Mouse (Mus musculus) right cerebral cortex, postnatal 36 days (tissue): ENCODE measurements around the gene Ypel4.

Experiments used
- DNase-seq, 2 experiments: peaks; one replicate each; pipeline ENCODE4 v3.0.0; 2022; ENCODE audit warnings: low spot score in 2 of 2, mixed read lengths in 1 of 2

Ypel4 gene

DNA sequence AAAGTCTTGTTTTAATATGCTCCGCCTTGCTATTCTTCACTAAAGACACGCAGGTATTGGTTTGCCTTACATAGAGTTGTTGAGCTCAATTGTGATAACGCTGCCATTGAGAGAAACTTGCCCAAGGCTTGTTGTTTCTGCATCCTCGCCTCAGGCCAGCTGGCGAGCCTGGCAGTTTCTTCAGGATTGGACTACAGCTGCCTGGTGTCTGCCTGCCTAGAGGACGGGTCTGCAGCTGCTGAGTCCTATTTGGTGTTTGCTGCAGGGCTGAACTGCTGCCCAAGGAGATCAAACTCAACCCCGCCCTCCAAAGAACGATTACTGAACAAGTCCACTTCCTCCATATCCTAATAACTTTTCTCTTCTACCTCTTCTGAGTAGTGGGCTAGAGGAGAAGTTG lies 26.9 kb downstream of the Ypel4 start:
- DNase-seq = no peak

GRCm38 (mm10) chr2:84761309-84761708 lies 27.5 kb downstream of the Ypel4 start:
- DNase-seq = no peak

GRCm38 (mm10) chr2:84761840-84762239 lies 28.0 kb downstream of the Ypel4 start:
- no peak for DNase-seq

DNA sequence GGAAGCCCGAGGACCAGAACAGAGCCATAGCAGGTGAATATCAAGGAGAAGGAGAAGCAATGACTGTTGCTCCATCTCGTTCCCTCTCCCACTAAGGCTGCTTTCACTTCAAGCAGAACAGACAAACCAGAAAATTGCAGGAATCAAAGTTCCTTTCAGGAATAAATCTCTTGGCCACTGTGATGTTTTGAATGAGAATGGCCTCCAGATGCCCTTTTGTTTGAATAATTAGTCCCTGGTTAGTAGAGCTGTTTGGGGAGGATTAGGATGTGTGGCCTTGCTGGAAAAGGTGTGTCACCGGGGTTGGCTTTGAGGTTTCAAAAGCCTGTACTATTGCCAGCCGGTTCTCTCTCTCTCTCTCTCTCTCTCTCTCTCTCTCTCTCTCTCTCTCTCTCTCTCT lies 28.4 kb downstream of the Ypel4 start:
- DNase-seq = no peak

DNA sequence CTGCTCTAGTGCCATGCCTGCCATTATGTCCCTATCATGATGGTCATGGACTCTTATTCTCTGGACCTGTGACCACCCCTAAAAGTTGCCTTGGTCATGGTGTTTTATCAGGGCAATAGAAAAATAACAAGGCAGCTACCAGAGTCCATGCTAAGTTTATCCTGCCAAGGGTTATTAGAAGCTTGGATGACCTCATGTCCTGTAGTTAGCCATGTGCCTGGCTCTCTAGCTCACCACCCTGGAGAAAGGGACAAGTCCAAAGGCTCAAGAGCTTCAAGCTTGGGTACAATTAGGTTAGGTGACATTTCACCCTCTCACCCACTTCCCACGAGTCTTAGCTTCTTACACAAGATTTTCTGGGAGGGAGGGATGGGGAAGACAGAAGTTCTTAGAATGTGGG lies 29.0 kb downstream of the Ypel4 start:
- no peak for DNase-seq

GRCm38 (mm10) chr2:84770501-84770900 lies 36.6 kb downstream of the Ypel4 start:
- DNase-seq = no peak

DNA sequence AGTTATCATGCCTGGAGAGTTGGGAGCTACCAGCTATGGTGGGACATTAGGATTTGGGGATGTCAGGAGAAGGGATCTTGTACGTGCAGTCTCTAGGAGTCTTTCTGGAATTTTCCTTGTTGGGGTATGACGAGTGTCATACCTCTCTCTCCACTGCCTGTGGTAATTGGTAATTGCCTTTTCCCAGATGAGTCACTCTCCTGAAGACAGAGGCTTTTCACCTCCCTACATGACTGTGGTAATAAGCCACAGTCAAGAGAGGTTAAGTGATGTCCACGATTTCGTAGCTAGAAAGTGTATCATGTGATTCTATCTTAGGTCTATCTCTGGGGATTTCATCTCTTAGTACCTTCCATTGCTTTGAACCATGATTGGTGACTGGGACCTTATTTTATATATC lies 38.6 kb downstream of the Ypel4 start:
- no peak for DNase-seq

DNA sequence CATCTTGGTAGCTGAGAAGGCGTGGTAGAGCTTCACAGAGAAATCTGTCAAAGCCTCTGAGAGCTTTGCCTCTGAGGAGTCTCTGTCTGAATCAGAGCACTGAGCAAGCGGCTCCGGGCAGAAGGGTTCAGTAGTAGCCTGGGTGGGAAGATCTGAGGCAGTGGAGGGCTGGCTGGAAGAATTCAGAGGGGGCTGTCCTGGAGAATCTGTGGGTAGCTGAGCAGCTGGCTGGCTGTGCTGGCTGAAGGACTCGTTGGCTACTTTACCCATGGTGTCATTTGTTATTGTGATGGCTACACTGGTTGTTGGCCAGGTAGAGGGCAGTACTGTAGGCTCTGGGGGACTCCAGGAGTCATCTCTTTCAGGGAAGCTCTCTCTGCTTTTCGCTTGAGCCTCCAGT lies 39.3 kb downstream of the Ypel4 start:
- no peak for DNase-seq

- DNase-seq = peak in 1 of 2 experiments; percentile 2
Observed at GRCm38 (mm10) chr2:84774751-84775150, 40.9 kb downstream of the Ypel4 start.

GRCm38 (mm10) chr2:84775241-84775640 lies 41.4 kb downstream of the Ypel4 start, which contains the start of gene Serping1:
TSS of gene Serping1 (minus strand) at chr2:84775444.
- no peak for DNase-seq

DNA sequence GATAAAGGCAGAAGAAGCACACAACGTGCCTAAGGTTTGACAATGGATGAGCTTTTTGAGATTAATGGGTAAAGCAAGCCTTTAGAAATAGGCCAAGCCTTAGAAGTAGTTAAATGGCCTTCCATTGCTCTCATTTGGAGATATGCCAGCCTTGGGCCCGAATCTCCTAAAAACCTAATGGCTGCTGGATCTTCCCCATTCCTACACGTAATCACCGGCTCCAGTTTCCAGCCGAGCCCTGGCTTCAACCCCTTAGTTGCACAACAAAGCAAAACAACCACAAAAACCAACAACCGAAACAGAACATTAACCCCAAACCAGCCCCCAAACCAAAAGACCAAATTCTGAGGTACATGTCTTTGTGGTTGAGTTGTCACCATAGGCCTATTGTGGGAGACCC lies 41.8 kb downstream of the Ypel4 start:
- no peak for DNase-seq

DNA sequence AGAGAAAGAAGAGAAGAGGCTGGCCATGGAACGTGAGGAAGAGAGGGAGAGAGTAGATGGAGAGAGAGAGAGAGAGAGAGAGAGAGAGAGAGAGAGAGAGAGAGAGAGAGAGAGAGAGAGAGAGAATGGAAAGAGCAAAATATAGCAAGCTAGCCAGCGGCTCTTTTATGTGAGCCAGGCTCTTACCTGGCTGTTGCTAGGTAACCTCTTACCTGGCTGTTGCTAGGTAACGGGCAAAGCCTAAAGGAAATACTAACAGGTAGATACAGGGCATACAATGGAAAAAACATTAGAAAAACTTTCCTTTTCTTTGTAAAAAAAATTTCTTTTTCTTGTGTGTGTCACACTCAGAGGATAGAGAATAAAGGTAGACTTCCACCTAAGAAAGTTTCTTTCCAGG lies 43.8 kb downstream of the Ypel4 start:
- no peak for DNase-seq

- no peak for DNase-seq
Observed at GRCm38 (mm10) chr2:84779210-84779609, 45.4 kb downstream of the Ypel4 start.

DNA sequence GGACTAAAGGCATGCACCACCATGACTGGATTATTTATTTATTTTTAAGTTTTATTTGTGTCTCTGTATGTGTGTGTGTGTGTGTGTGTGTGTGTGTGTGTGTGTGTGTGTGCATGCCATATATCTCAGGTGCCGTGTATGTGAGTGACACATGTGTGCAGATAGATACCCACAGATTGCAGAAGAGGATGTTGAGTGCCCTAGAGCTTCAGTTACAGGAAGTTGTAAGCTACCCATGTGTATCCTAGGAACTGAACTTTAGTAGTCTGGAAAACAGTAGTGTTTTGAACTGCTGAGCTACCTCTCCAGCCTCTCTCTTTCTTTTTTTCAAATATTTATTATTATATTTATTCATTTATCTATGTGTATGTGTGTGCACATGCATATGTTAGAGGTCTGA lies 49.5 kb downstream of the Ypel4 start:
- DNase-seq = no peak

GRCm38 (mm10) chr2:84783840-84784566 lies 50.1 kb downstream of the Ypel4 start:
- no peak for DNase-seq
